Mouse (Mus musculus) cerebellum, adult 2 months (tissue): ENCODE measurements around the gene Slc27a1. TPM values are rescaled to one million over a fixed set of nuclear protein-coding genes. Genes with fewer than 3 reads are reported as not detected.
A peak's percentile ranks its signal among the peaks of the same experiment; 100 is the strongest.

Experiments used
- DNase-seq, 2 experiments: peaks; one replicate each; pipeline ENCODE4 v3.0.0; 2021
- H3K27ac ChIP-seq: fragments of 200-500 bp; 2 replicates; pipeline ENCODE4 v1.5.1; 2012; ENCODE audit warnings: low read length, control low read depth, inconsistent platforms; ENCODE audit not compliant: insufficient read depth
- H3K27me3 ChIP-seq: fragments of 200-500 bp; 2 replicates; pipeline ENCODE4 v1.6.1; 2012; ENCODE audit warnings: inconsistent platforms, mild to moderate bottlenecking, low read length, moderate library complexity; ENCODE audit not compliant: control insufficient read depth, insufficient read depth
- H3K4me1 ChIP-seq: fragments of 200-500 bp; 2 replicates; pipeline ENCODE4 v1.6.1; 2011; ENCODE audit warnings: low read length; ENCODE audit not compliant: control insufficient read depth, insufficient read depth
- H3K4me3 ChIP-seq: fragments of 200-500 bp; replicated peaks from 2 replicates; pipeline ENCODE3; 2011; ENCODE audit warnings: mild to moderate bottlenecking, low read depth, low read length, control low read depth; ENCODE audit not compliant: insufficient read depth
- CTCF ChIP-seq: fragments of 200-500 bp; IDR thresholded peaks from 2 replicates; pipeline ENCODE4 v1.5.1; 2011; ENCODE audit warnings: low read depth, mild to moderate bottlenecking, control low read depth, low read length, moderate library complexity, borderline replicate concordance; ENCODE audit not compliant: insufficient read depth
- POLR2A ChIP-seq: fragments of 200-500 bp; IDR thresholded peaks from 2 replicates; pipeline ENCODE4 v1.6.1; 2011; ENCODE audit warnings: low read length, control low read depth, borderline replicate concordance; ENCODE audit not compliant: insufficient read depth
- WGBS: fragments of 180-500 bp; shearing (Covaris S2); methylation state at CpG from one replicate; pipeline ENCODE4 v1.1.7; 2018; 5-methylcytosine and 5-hydroxymethylcytosine counted together
- polyA plus RNA-seq: library from polyadenylated mRNA; depleted of rRNA; stranded (reverse); fragments of >200 nt; gene quantifications from 2 replicates; pipeline ENCODE4 v1.2.3, GENCODE M21; 2012

Slc27a1 gene
- polyA plus RNA-seq, 1 experiment: 142 TPM

- H3K4me1 ChIP-seq: peaks cover 14% of the 10 kb centered on the region
- WGBS: 33% methylated on average over 3 of the region's 3 CpGs
- H3K27ac ChIP-seq: no peak within 1 kb of the TSS
- H3K4me3 ChIP-seq: no peak within 1 kb of the TSS
- DNase-seq: no peak
- H3K27me3 ChIP-seq: no peaks in the 10 kb centered on the region
- TF ChIP-seq CTCF (no peak), POLR2A (no peak)
Observed at GRCm38 (mm10) chr8:71597451-71597850, 28.8 kb downstream of the Slc27a1 start, which contains the start of gene Fam129c. Fam129c (plus strand) TSS chr8:71597648.

- Histone ChIP-seq H3K27me3 (no peaks in the 10 kb centered on the region), H3K4me1 (peaks cover 9% of the 10 kb centered on the region; the same call in 1 of the 2 replicates), H3K27ac (no peak overlapping the region), H3K4me3 (no peak overlapping the region)
- DNase-seq: no peak
- TF ChIP-seq POLR2A (no peak), CTCF (no peak)
Observed at GRCm38 (mm10) chr8:71598375-71598774, 29.7 kb downstream of the Slc27a1 start.

GRCm38 (mm10) chr8:71598841-71599240, 30.2 kb downstream of the Slc27a1 start:
- Histone ChIP-seq H3K4me3 (no peak overlapping the region), H3K27me3 (no peaks in the 10 kb centered on the region), H3K27ac (no peak overlapping the region), H3K4me1 (peaks cover 9% of the 10 kb centered on the region; the same call in 1 of the 2 replicates)
- WGBS: 56% methylated on average over 5 of the region's 5 CpGs
- no peak for DNase-seq
- TF ChIP-seq POLR2A: no peak
- TF ChIP-seq CTCF: no peak

- Histone ChIP-seq H3K4me1 (peaks cover 3% of the 10 kb centered on the region; the same call in 1 of the 2 replicates), H3K27me3 (no peaks in the 10 kb centered on the region), H3K4me3 (no peak overlapping the region), H3K27ac (no peak overlapping the region)
- WGBS: 6% methylated on average over 65 of the region's 65 CpGs
- TF ChIP-seq POLR2A (no peak), CTCF (no peak)
- no peak for DNase-seq
Observed at GRCm38 (mm10) chr8:71601939-71602665, 33.4 kb downstream of the Slc27a1 start.

- TF ChIP-seq POLR2A (no peak), CTCF (no peak)
- Histone ChIP-seq H3K4me1 (no peaks in the 10 kb centered on the region), H3K4me3 (no peak overlapping the region), H3K27ac (no peak overlapping the region), H3K27me3 (no peaks in the 10 kb centered on the region)
- WGBS: 8% methylated on average over 32 of the region's 32 CpGs
- DNase-seq: no peak
Observed at GRCm38 (mm10) chr8:71602666-71603334, 34.1 kb downstream of the Slc27a1 start.

- DNase-seq: no peak
- H3K4me3 ChIP-seq: no peak overlapping the region
- 65% methylated on average over 7 of the region's 7 CpGs for WGBS
- no peaks in the 10 kb centered on the region for H3K27me3 ChIP-seq
- TF ChIP-seq POLR2A (no peak), CTCF (no peak)
- H3K4me1 ChIP-seq: no peaks in the 10 kb centered on the region
- no peak overlapping the region for H3K27ac ChIP-seq
Observed at GRCm38 (mm10) chr8:71604021-71604420, 35.3 kb downstream of the Slc27a1 start.

- TF ChIP-seq POLR2A (peak; percentile 48; the same call in 1 of the 2 replicates), CTCF (no peak)
- under 1% methylated on average over 81 of the region's 82 CpGs for WGBS
- no peaks in the 10 kb centered on the region for H3K27me3 ChIP-seq
Observed at GRCm38 (mm10) chr8:71610822-71611651, 42.4 kb downstream of the Slc27a1 start, which contains the start of gene Colgalt1. Colgalt1 (plus strand) TSS chr8:71610998.

More at GRCm38 (mm10) chr8:71610822-71611651, 42.4 kb downstream of the Slc27a1 start, which contains the start of gene Colgalt1:
- DNase-seq: peak; percentile 98 to 99
- H3K4me3 ChIP-seq: peak within 1 kb of the TSS; percentile 84
- peaks cover 8% of the 10 kb centered on the region for H3K4me1 ChIP-seq
- peak within 1 kb of the TSS; percentile 56; the same call in 1 of the 2 replicates for H3K27ac ChIP-seq
